Mouse (Mus musculus) heart, adult 2 months (tissue): ENCODE measurements around the gene Hpn. TPM values are rescaled to one million over a fixed set of nuclear protein-coding genes. Genes with fewer than 3 reads are reported as not detected.

Source experiments
- DNase-seq, 2 experiments: peaks; one replicate each; pipeline ENCODE4 v3.0.0; 2021
- H3K27ac ChIP-seq: fragments of 200-600 bp; 2 replicates; pipeline ENCODE4 v1.8.1; 2022
- H3K27me3 ChIP-seq: fragments of 200-500 bp; 2 replicates; pipeline ENCODE4 v1.6.1; 2012; ENCODE audit warnings: mild to moderate bottlenecking, low read length, inconsistent platforms, mixed read lengths; ENCODE audit not compliant: control insufficient read depth, insufficient read depth
- H3K36me3 ChIP-seq: fragments of 200-500 bp; 2 replicates; pipeline ENCODE4 v1.6.1; 2012; ENCODE audit warnings: low read length, inconsistent platforms; ENCODE audit not compliant: control insufficient read depth, insufficient read depth
- H3K4me1 ChIP-seq: fragments of 200-500 bp; 2 replicates; pipeline ENCODE4 v1.6.1; 2011; ENCODE audit warnings: low read length; ENCODE audit not compliant: control insufficient read depth, insufficient read depth
- H3K4me3 ChIP-seq: fragments of 200-600 bp; 2 replicates; pipeline ENCODE4 v1.8.1; 2022
- H3K79me2 ChIP-seq: fragments of 200-500 bp; replicated peaks from 2 replicates; pipeline ENCODE4 v1.6.1; 2012; ENCODE audit warnings: mild to moderate bottlenecking, inconsistent platforms, low read length, moderate library complexity, mixed read lengths; ENCODE audit not compliant: control insufficient read depth, insufficient read depth
- H3K9ac ChIP-seq: fragments of 200-500 bp; 2 replicates; pipeline ENCODE4 v1.6.1; 2012; ENCODE audit warnings: low read depth, mild to moderate bottlenecking, control low read depth, inconsistent platforms, low read length, mixed read lengths
- CTCF ChIP-seq: fragments of 200-600 bp; IDR thresholded peaks from 2 replicates; pipeline ENCODE4 v1.8.1; 2022; ENCODE audit warnings: antibody characterized with exemption, mild to moderate bottlenecking, moderate library complexity
- EP300 ChIP-seq: fragments of 200-500 bp; IDR thresholded peaks from 2 replicates; pipeline ENCODE4 v1.6.1; 2011; ENCODE audit warnings: low read depth, low read length, control low read depth; ENCODE audit not compliant: insufficient read depth
- POLR2A ChIP-seq: fragments of 200-500 bp; IDR thresholded peaks from 2 replicates; pipeline ENCODE4 v1.6.1; 2011; ENCODE audit warnings: mild to moderate bottlenecking, low read depth, low read length, control low read depth; ENCODE audit not compliant: insufficient read depth
- WGBS: fragments of 180-500 bp; shearing (Covaris S2); methylation state at CpG from one replicate; pipeline ENCODE4 v1.1.7; 2018; 5-methylcytosine and 5-hydroxymethylcytosine counted together
- intact Hi-C: fragments of 180-260 bp; cut with DNase I; formaldehyde crosslinking; loops from one replicate; pipeline ENCODE4 v1.15.1; 2025
- polyA plus RNA-seq: library from polyadenylated mRNA; depleted of rRNA; stranded (reverse); fragments of >200 nt; gene quantifications from 2 replicates; pipeline ENCODE4 v1.2.3, GENCODE M21; 2012
- total RNA-seq, 2 experiments: library from RNA; stranded (reverse); gene quantifications; 2 replicates each; pipeline ENCODE4 v1.2.3; 2021

Hpn gene
- total and polyA plus RNA-seq, 3 experiments, result 1.7 to 5.1 (median 2.6) TPM

- no peak overlapping the region for H3K4me3 ChIP-seq
- H3K36me3 ChIP-seq, result no peaks in the 10 kb centered on the region
- DNase-seq, result no peak
- TF ChIP-seq POLR2A, result no peak
- TF ChIP-seq CTCF, result no peak
- no peak for TF ChIP-seq EP300
- intact Hi-C loops, result no loop called here
- no peak overlapping the region for H3K9ac ChIP-seq
- WGBS, result 78% methylated on average over 9 of the region's 9 CpGs
- no peaks in the 10 kb centered on the region for H3K79me2 ChIP-seq
- peaks cover 18% of the 10 kb centered on the region for H3K4me1 ChIP-seq
- H3K27ac ChIP-seq, result peak overlapping the region; percentile 87
- no peaks in the 10 kb centered on the region for H3K27me3 ChIP-seq
Observed at GRCm38 (mm10) chr7:31086175-31086755, 28.8 kb downstream of the Hpn start.

- H3K36me3 ChIP-seq, result no peaks in the 10 kb centered on the region
- TF ChIP-seq EP300 (peak; percentile 34; the same call in 1 of the 2 replicates), CTCF (no peak), POLR2A (peak; percentile 34; the same call in 1 of the 2 replicates)
- 2% methylated on average over 3 of the region's 3 CpGs for WGBS
- intact Hi-C loops, result no loop called here
- H3K9ac ChIP-seq, result no peak overlapping the region
- H3K4me3 ChIP-seq, result no peak overlapping the region
- peak overlapping the region; percentile 87 for H3K27ac ChIP-seq
- no peaks in the 10 kb centered on the region for H3K27me3 ChIP-seq
- peak; percentile 71 to 77 for DNase-seq
- H3K4me1 ChIP-seq, result peaks cover 18% of the 10 kb centered on the region
- no peaks in the 10 kb centered on the region for H3K79me2 ChIP-seq
Observed at GRCm38 (mm10) chr7:31085171-31085570, 29.9 kb downstream of the Hpn start.

GRCm38 (mm10) chr7:31084140-31084539 is 30.9 kb downstream of the Hpn start:
- no peak for TF ChIP-seq EP300
- no peak for TF ChIP-seq POLR2A
- no peak for TF ChIP-seq CTCF

DNA sequence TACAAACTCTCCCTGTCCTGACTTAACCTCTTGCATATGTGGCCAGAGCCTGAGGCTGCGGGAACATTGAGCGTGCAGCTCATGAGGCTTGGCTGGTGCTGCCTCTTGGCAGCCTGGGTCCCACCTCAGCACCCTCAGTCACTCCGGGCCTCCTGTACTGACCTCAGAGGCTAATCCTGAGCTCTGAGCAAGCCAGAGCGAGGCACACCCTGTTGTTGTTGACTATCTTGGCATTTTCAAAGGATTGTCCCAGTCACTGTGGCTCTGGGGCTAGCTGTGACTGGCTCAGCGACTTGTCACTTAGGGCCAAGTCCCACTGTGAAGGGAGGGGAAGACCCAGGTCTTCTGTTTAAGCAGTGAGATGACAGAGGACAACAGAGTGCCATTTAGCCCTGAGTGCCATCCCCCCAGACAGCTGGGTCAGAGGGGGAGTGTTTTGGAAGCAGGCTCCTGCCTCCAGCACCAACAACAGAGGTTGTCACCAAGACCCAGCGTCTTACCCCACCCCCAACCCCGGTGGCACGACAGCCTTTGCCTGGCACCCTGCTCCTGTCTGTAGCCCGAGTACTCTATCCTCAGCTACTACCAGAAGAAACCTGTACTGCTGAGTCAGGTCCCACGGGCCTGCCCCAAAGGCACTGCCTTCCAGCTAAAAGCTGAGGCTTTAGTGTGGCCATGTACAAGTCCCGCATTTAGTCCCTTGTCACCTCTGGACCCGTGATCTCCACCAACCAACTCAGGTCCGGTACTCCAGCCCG is 32.1 kb downstream of the Hpn start:
- Histone ChIP-seq H3K36me3 (no peaks in the 10 kb centered on the region), H3K9ac (peak overlapping the region; percentile 21), H3K4me3 (no peak overlapping the region), H3K27me3 (no peaks in the 10 kb centered on the region), H3K27ac (peak overlapping the region; percentile 87), H3K79me2 (no peaks in the 10 kb centered on the region), H3K4me1 (peaks cover 16% of the 10 kb centered on the region)
- DNase-seq, result peak; percentile 82 to 88
- intact Hi-C loops, result no loop called here
- TF ChIP-seq EP300, result peak; percentile 98
- TF ChIP-seq POLR2A, result peak; percentile 42; the same call in 1 of the 2 replicates
- no peak for TF ChIP-seq CTCF
- 58% methylated on average over 14 of the region's 14 CpGs for WGBS

More at GRCm38 (mm10) chr7:31084140-31084539, 30.9 kb downstream of the Hpn start:
- 72% methylated on average over 9 of the region's 9 CpGs for WGBS
- Histone ChIP-seq H3K4me1 (peaks cover 18% of the 10 kb centered on the region), H3K4me3 (no peak overlapping the region), H3K36me3 (no peaks in the 10 kb centered on the region), H3K79me2 (no peaks in the 10 kb centered on the region), H3K27me3 (no peaks in the 10 kb centered on the region), H3K9ac (no peak overlapping the region), H3K27ac (peak overlapping the region; percentile 87)
- intact Hi-C loops, result no loop called here
- DNase-seq, result no peak

DNA sequence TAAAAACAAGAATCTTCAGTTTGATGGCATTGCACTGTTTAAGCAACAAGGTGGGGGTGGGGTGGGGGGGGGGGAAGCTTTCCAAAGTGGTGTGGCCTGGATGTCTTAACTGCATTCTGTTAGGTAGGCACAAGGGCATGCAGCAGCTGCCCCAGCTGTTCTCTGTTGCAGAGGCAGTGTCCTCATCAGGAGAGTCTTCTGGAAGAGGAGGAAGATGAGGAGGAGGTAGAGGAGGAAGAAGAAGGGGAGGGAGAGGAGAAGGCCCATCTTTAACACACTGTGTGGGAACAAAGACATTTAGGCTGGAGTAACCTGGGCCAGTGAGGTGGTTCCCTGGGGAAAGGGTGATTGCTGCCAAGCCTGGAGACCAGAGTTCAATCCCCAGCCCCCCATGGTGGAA is 33.0 kb downstream of the Hpn start:
- Histone ChIP-seq H3K79me2 (no peaks in the 10 kb centered on the region), H3K4me1 (peaks cover 16% of the 10 kb centered on the region), H3K27ac (peak overlapping the region; percentile 87), H3K4me3 (no peak overlapping the region), H3K9ac (no peak overlapping the region; the same call in 1 of the 2 replicates), H3K36me3 (no peaks in the 10 kb centered on the region), H3K27me3 (no peaks in the 10 kb centered on the region)
- no peak for DNase-seq
- intact Hi-C loops, result no loop called here
- TF ChIP-seq EP300 (no peak), CTCF (no peak), POLR2A (no peak)

GRCm38 (mm10) chr7:31081106-31081505 is 34.0 kb downstream of the Hpn start:
- Histone ChIP-seq H3K4me3 (no peak overlapping the region), H3K27me3 (no peaks in the 10 kb centered on the region), H3K27ac (no peak overlapping the region; the same call in 1 of the 2 replicates), H3K79me2 (no peaks in the 10 kb centered on the region), H3K36me3 (no peaks in the 10 kb centered on the region), H3K4me1 (peaks cover 16% of the 10 kb centered on the region), H3K9ac (no peak overlapping the region)
- no peak for TF ChIP-seq EP300
- TF ChIP-seq CTCF, result no peak
- no peak for TF ChIP-seq POLR2A
- DNase-seq, result no peak
- 56% methylated on average over 1 of the region's 1 CpGs for WGBS
- intact Hi-C loops, result loop anchor here (2.0 kb wide), 1 partner anchor 22 kb away; the partner anchor contains the start of gene Lgi4
